Mouse (Mus musculus) heart, postnatal 0 days (tissue): ENCODE measurements around the gene Pygl.

Experiments used
- CTCF ChIP-seq: IDR thresholded peaks from 2 replicates; pipeline ENCODE4 v1.5.1; 2016; ENCODE audit warnings: antibody characterized with exemption, control low read depth, low read depth
- EP300 ChIP-seq: IDR thresholded peaks from 2 replicates; pipeline ENCODE4 v1.6.1; 2016; ENCODE audit warnings: antibody characterized with exemption, low read depth

- TF ChIP-seq EP300 (no peak), CTCF (no peak)
Measured at GRCm38 (mm10) chr12:70216229-70216800, 15.0 kb downstream of the Pygl start.
